Mouse (Mus musculus) adrenal gland, postnatal 10 days (tissue): ENCODE results near the gene Smc1b. TPM values are rescaled to one million over a fixed set of nuclear protein-coding genes. Genes with fewer than 3 reads are reported as not detected.

Experiments
- DNase-seq: peaks from one replicate; pipeline ENCODE4 v3.0.0; 2021; ENCODE audit warnings: mixed read lengths
- long read RNA-seq, 2 experiments: library from polyadenylated mRNA; stranded (forward); transcript quantifications; one replicate each; pipeline ENCODE4 v2.0.0; 2021
- total RNA-seq, 2 experiments: library from RNA; stranded (reverse); gene quantifications; 2 replicates each; pipeline ENCODE4 v1.2.3; 2021

Smc1b gene
- under 1 TPM; 0.27 to 0.33 TPM for total RNA-seq
- long read RNA-seq, experiment 1: 0 reads
- long read RNA-seq, experiment 2: 0 reads

DNA sequence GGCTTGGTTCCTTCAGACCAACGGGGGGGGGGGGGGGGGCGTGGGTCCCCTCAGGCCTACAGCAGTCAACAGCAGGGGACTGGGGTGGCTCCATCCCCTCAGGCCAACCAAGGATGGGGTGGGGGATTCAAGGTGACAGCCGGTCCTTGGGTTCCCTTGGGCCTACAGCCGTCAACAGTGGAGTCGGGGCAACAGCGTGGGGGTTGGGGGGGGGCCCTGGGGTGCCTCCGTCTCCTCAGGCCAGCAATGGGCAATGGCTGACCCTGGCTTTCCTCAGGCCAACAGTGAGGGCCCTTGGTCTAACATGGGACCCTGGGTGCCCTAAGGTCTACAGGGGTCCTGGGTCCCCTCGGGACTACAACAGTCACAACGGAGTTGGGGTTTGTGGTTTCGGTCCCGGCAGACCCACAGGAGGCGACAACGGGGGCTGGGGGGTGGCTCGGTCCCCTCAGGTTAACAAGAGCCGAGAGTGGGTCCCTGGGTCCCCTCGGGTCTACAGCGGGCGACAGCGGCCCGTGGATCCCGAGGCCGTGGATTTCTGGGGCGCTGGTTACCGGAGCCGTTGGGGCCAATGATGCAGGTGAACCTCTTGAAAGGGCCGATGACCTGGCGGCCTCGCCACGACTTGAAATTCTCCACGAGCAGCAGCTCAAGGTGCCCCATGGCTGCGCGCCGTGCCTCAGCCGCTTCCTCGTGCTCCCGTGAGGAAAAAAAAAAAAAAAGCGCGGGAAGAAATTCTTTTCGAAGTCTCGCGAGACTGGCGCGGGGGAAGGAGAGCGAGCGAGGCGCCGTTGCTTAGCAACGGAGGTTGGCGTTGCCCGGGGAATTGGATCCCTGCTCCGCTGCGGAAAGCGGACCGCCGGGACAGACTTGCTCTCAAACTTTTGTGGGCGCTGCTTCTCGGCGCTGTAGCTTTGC, at the start of gene Smc1b, which contains the start of gene Ribc2:
Smc1b (minus strand) TSS at position 690 of the 918 bp plus-strand sequence.
Ribc2 (plus strand) TSS at position 804 of the 918 bp plus-strand sequence.
- peak; percentile 80 for DNase-seq

GRCm38 (mm10) chr15:85180368-85180767, 48.6 kb upstream of the Smc1b start:
- DNase-seq: no peak

DNA sequence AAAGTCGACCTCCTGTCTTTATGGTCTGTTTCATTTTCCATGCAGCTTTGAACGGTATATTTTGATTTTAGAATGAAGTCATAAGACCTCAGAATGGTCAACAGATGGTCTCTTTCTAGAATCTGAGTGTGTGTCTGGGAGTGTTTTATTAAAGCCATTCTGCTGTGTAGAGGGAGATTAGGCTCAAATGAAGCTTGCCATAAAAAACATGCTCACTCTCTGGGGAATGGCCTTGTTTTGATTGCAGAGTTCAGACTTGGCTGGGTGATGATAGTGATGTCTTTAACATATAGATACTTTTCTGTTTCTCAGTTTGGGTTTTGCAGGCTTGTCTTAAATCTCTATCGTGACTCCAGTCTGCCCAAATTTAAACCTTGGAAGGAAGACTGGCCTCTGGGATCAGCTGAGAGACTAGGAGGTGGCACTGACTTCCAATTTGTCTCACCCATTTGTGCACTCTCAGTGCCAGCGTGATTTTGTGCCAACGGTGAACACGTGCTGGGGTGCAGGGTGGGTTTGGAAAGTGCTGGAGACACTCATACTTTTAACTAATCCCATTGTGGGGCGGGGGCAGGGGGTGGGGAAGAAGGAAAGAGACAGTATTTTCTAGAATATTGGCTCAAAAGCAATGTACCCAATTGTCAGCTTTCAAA, 47.9 kb upstream of the Smc1b start:
- DNase-seq: no peak

GRCm38 (mm10) chr15:85178172-85178571, 46.4 kb upstream of the Smc1b start:
- no peak for DNase-seq

- DNase-seq: peak; percentile 52
Measured at GRCm38 (mm10) chr15:85177576-85177975, 45.8 kb upstream of the Smc1b start.

- no peak for DNase-seq
Measured at GRCm38 (mm10) chr15:85174060-85174459, 42.3 kb upstream of the Smc1b start.

- DNase-seq: no peak
Measured at GRCm38 (mm10) chr15:85173425-85173824, 41.7 kb upstream of the Smc1b start.

- no peak for DNase-seq
Measured at GRCm38 (mm10) chr15:85172054-85172453, 40.3 kb upstream of the Smc1b start.

- DNase-seq: no peak
Measured at GRCm38 (mm10) chr15:85167086-85167679, 35.4 kb upstream of the Smc1b start.

DNA sequence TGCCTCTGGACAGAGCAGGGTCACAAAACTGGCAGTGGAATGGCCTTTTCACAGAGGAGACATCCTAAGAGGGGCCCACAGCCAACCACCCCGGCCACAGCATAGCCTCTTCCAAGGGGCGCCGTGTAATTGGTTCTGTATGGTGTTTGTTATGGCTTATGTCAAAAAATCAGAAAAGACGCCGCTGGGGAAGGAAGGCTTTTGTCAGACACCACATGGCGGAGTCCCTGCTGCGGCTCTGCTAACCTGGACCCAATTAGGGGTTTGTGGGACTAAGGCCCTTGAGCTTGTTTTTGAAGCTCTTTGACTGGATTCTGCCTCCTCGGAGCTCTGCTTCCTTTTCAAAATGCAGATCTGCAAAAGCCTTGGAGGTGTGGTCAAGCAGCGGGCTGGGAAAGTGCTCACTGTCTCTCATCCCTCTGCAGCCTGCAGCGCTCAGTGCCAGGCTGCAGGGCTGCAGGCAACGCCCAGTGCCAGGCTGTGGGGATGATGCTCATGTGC, 34.7 kb upstream of the Smc1b start:
- DNase-seq: no peak

DNA sequence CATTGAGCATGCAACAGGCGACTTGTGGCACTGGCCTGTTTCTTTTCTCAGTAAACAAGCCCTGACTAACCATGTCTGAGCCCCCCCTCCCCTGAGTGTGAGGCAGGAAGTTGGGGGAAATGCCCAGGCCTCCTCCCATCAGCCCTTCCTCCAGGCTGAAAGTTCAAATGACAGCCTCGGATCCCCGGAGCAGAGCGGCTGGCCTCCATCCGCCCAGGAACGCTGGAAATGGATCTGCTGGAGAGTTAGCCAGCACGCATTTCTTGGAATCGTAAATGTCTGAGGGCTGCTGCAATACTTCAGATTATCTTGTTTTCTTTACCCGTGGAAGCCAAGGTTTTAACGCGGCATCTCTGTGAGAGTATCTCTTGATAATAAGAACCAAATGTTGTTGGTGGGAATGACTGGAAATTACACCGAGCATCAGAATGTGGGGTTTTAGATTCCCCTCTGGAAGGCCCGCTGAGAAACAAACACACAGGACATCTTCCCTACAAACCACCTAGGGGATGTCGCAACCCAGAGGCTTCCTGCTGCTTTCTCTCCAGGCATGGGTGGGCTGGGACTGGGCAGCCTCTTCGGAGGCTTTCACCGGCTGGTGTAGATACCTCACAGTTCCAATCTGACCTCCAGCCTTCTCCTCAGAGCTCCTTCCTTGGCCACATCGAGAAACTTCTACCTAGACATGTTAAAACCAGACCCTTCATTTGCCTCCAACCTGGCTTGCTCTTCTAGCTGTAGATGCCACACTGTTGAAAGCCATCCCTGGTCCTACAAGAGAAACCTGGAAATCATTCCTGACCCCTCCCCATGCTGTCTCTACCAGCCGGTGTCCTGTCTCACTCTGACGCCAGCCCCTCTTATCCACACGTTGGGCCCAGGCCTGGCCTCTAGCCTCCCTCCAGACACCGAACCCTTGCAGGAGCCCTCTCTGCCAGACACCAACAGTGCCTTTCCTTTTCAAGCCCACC, 31.2 kb upstream of the Smc1b start:
- peak; percentile 13 for DNase-seq

- no peak for DNase-seq
Measured at GRCm38 (mm10) chr15:85161416-85161815, 29.7 kb upstream of the Smc1b start.

GRCm38 (mm10) chr15:85156198-85156597, 24.4 kb upstream of the Smc1b start:
- DNase-seq: no peak

- DNase-seq: no peak
Measured at GRCm38 (mm10) chr15:85154091-85154490, 22.3 kb upstream of the Smc1b start.

DNA sequence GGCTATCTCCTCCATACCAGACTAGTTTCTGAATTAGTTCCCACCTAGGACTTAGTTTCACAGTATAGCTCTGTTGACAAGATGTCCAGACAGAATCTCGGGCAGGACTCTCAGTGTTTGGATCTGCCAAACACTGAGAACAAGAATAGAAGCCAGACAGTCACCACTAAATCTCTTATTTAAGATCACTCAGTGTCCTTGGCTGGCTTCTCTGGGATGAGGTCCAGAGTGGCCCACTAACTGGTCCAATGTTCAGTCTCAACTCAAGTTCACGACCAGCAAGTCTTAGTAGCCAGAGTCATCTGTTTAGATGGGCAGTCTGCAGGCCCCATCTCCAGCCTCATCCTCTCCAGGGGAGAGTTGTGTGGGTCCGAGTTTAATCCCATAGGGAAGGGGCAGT, 20.8 kb upstream of the Smc1b start:
- DNase-seq: no peak

DNA sequence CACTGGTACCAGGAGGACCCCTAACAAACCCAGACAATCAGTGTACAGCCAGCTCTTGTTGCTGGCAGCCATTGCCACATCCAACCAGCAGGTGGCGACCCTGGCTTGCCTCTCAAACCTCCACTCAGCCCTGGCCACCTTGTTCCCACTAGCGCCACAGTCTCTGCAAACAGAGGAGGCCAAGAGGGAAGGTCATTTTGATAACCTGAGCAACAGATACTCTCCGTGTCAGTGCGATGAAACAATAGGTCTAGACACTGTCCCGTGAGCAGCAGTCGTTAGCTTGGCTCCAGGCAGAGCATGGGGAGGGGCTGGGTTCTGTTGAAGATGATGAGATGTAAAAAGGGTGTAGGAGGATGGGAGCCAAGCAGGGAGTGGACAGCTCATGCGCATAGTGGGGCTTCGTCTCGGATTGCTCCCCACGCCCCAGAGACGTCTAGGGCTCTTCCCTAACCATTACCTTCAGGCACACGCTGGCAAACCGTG, 19.7 kb upstream of the Smc1b start:
- peak; percentile 85 for DNase-seq

DNA sequence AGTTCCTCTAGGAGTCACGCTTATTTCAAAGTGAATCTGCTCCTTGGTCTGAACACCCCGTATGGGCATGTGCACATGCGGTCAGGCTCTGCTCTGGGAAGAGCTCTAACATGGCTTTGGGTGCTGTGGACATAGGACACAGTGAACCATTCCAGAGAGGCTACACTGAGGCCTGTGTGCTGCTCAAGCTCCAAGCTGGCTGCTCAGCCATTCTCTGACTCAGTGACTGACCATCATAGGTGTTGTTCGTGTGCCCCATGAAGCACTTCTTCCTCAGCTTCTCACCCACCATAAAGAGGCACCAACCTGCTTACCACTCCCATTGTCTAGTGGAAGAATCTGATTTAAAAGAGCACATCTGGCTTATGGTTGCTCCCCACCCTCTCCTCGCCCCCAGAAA, 12.5 kb upstream of the Smc1b start:
- DNase-seq: peak; percentile 0

DNA sequence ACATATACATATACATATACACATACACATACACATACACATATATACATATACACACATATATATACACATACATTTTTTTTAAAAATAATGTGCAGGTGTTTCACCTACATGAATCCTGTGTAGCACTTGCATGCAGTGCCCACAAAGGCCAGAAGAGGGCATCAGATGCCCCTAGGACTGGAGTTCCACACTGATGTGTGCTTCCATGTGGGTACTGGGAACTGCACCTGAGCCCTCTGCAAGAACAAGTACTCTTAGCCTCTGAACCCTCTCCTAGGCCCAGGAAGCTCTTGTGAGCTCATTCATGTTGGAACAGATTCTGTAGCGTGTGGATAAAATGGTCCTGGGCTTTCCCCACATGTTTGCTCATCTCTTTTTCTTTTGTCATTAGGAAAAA, 12.0 kb upstream of the Smc1b start:
- DNase-seq: peak; percentile 1

- DNase-seq: no peak
Measured at GRCm38 (mm10) chr15:85143161-85143560, 11.4 kb upstream of the Smc1b start.

DNA sequence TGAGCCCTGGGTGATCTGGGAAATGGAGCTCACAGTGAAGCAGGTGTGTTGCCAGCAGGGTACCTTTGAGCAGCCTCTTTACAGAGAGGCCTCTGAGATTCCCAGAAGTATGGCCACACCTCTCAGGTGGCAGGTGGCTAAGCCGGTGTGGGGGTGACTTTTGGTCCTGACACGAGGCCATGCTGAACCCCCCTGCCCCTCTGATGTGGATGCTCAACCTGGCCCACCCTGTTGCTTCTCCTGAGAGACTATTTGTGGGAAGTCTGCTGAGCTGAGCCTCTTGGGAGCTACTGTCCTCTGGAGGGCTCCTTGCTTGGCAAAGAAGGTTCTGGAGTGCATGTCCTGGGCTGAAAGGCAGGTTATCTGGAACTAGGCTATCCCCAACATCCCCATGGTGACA, 10.7 kb upstream of the Smc1b start:
- DNase-seq: no peak

DNA sequence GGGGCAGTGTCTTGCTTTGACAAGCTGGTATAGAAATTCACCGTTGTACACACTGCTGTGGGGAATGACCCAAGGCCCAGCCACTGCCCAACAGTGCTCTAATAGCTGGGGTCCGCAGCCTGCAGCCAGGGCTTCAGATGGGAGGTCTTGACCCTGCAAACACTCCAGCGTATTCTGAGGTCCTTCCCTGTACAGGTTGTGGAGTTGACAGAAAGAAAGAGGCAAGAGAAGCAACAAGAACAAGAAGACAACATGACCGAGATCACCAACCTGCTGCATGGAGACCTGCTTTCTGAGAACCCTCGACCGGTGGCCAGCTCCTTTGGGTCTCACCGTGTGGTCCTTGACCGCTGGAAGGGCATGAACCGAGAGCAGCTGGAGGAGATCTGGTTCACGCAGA, 9.5 kb upstream of the Smc1b start:
- DNase-seq: no peak
